Mouse (Mus musculus): ENCODE measurements around the gene Cdhr4. TPM values are rescaled to one million over a fixed set of nuclear protein-coding genes. Genes with fewer than 3 reads are reported as not detected.

Cdhr4 gene
- polyA plus RNA-seq, 1 experiment from 2014 or later: 10.5 TPM

GRCm38 (mm10) chr9:107974491-107975171, 17.7 kb upstream of the Cdhr4 start:
- no peak overlapping the region for H3K4me2 ChIP-seq (replicated peaks; ENCODE audit: low read depth, low read length)
- peaks cover 9% of the 10 kb centered on the region; the same call in 1 of the 2 replicates for H3K4me1 ChIP-seq (ENCODE audit: insufficient read depth, low read length)
- no peaks in the 10 kb centered on the region for H3K27me3 ChIP-seq (ENCODE audit: insufficient read depth, low read length)
- no peak overlapping the region for H3K9ac ChIP-seq (replicated peaks; ENCODE audit: low read length)
- 76% methylated on average over 10 of the region's 10 CpGs for WGBS
- no peak for ATAC-seq (ENCODE audit: low FRiP score, low TSS enrichment)
- H3K36me3 ChIP-seq (ENCODE audit: insufficient read depth, low read length): peaks cover 14% of the 10 kb centered on the region; the same call in 1 of the 2 replicates
- H3K27ac ChIP-seq (ENCODE audit: low read length): peak overlapping the region; percentile 4; the same call in 1 of the 2 replicates
- no peaks in the 10 kb centered on the region for H3K9me3 ChIP-seq (ENCODE audit: low read length)
- no peak overlapping the region for H3K4me3 ChIP-seq (ENCODE audit: low read length)

DNA sequence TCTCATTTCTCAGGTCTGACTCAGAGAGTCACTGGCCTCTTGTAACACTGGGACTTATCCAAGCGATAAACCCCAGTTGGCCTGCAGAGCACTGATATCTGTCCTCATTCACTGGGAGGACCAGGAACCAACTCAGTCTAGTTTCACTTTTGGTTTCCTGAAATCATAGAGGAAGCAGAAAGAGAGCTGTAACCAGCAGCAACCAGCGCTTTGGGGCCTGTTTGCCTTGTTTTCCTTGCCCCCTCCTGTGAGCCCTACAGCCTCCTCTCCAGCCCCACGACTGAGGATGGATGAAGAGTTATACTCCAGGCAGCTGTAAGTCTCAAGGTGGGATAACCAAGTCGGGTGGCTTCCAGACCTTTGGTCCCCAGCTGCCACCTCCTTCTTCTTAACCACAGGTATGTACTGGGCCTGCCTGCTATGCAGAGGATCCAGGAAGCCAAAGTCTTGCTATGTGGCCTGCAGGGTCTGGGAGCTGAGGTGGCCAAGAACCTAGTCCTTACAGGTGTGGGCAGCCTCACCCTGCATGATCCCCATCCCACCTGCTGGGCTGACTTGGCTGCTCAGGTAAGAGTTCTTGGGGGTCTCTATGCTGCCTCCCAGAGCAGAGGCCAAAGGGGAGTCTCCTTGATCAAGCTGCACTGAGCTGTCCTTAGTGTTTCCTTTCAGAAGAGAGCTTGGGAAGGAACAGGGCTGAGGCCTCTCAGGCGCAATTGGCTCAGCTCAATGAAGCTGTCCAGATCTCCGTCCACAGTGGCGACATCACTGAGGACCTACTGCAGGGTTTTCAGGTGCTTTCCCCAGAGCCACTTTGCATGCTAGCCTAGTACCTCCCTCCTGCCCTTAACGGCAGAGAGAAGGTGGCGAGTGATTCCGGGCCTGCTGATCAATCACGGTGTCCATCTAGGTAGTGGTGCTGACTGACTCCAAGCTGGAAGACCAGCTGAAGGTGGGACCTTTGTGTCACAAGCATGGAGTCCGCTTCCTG, 16.6 kb upstream of the Cdhr4 start, which contains the start of gene Uba7:
Gene Uba7 (plus strand): TSS at position 107 of the 988 bp plus-strand sequence.
- Histone ChIP-seq H3K27me3 (ENCODE audit: insufficient read depth, low read length) (no peaks in the 10 kb centered on the region), H3K9ac (replicated peaks; ENCODE audit: low read length) (peak within 1 kb of the TSS; percentile 54; the same call in 1 of the 2 replicates), H3K4me1 (ENCODE audit: insufficient read depth, low read length) (peaks cover 11% of the 10 kb centered on the region), H3K9me3 (ENCODE audit: low read length) (no peaks in the 10 kb centered on the region), H3K36me3 (ENCODE audit: insufficient read depth, low read length) (peaks cover 11% of the 10 kb centered on the region; the same call in 1 of the 2 replicates), H3K27ac (ENCODE audit: low read length) (peak within 1 kb of the TSS; percentile 63), H3K4me2 (replicated peaks; ENCODE audit: low read depth, low read length) (peak within 1 kb of the TSS; percentile 17; the same call in 1 of the 2 replicates), H3K4me3 (ENCODE audit: low read length) (no peak within 1 kb of the TSS; the same call in 1 of the 2 replicates)
- no peak; the same call in 1 of the 2 replicates for ATAC-seq (ENCODE audit: low FRiP score, low TSS enrichment)
- WGBS: 69% methylated on average over 12 of the region's 12 CpGs

DNA sequence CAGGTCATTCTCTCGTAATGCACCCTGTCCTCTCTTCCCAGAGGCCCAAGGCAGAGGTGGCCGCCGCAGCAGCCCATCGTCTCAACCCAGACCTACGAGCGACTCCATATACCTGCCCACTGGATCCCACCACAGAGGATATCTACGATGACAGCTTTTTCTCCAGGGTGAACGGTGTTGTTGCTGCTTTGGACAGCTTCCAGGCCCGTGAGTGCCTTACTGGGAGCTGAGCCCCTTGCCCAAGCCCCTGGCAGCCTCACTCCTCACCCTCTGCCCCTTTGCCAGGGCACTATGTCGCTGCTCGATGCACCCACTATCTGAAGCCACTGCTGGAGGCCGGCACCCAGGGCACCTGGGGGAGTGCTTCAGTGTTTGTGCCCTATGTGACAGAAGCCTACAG, 13.5 kb upstream of the Cdhr4 start:
- Histone ChIP-seq H3K4me2 (replicated peaks; ENCODE audit: low read depth, low read length) (no peak overlapping the region), H3K36me3 (ENCODE audit: insufficient read depth, low read length) (no peaks in the 10 kb centered on the region), H3K9me3 (ENCODE audit: low read length) (no peaks in the 10 kb centered on the region), H3K27me3 (ENCODE audit: insufficient read depth, low read length) (no peaks in the 10 kb centered on the region), H3K4me1 (ENCODE audit: insufficient read depth, low read length) (peaks cover 36% of the 10 kb centered on the region), H3K27ac (ENCODE audit: low read length) (no peak overlapping the region), H3K9ac (replicated peaks; ENCODE audit: low read length) (no peak overlapping the region), H3K4me3 (ENCODE audit: low read length) (no peak overlapping the region)
- ATAC-seq (ENCODE audit: low FRiP score, low TSS enrichment): no peak
- 84% methylated on average over 12 of the region's 12 CpGs for WGBS

DNA sequence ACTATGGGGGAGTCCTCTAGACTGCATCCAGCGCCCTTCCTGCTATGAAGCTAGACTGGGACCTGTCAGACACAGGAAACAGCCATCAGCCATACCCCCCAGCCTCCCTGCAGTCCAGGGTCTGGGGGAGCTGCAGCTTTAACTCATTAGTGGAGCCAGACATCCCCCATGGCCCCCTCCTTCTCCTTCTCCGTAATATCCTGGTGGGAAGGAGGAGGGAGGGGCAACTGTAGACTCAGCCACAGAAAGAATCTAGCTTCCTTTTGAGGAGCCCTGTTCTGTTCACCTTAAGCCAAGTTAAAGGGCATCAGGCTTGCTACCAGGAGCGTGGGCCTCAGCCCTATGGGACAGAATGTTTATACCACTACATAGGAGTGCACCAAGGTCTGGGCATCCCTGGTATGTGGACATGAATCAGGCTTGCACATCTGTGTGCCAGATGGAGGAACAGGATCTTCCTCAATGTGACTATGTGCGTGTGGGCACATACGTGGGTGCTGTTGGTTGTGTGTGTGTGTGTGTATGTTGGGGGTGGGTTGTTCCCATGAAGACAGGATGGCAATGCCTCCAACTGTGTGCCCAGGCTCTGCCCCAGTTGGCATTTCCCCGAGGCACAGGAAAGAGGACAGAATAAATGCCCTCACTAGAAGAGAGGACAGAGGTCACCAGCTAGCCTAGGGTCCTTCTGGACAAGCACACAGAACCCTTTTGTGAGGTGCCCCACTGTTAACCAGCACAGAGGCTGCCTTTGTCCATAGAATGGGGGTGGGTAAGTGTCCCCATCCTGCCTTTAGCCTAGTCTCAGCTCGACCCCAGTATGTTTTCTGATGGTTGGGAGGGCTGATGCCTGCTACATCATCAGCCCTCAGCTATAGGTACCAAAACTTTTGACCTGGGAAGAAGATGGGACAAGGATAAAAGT, 10.4 kb upstream of the Cdhr4 start:
- peaks cover 35% of the 10 kb centered on the region for H3K4me1 ChIP-seq (ENCODE audit: insufficient read depth, low read length)
- no peaks in the 10 kb centered on the region for H3K27me3 ChIP-seq (ENCODE audit: insufficient read depth, low read length)
- H3K27ac ChIP-seq (ENCODE audit: low read length): peak overlapping the region; percentile 99
- ATAC-seq (ENCODE audit: low FRiP score, low TSS enrichment): peak; percentile 60
- no peaks in the 10 kb centered on the region for H3K36me3 ChIP-seq (ENCODE audit: insufficient read depth, low read length)
- peak overlapping the region; percentile 58 for H3K4me2 ChIP-seq (replicated peaks; ENCODE audit: low read depth, low read length)
- H3K4me3 ChIP-seq (ENCODE audit: low read length): peak overlapping the region; percentile 60
- peak overlapping the region; percentile 70 for H3K9ac ChIP-seq (replicated peaks; ENCODE audit: low read length)
- 21% methylated on average over 7 of the region's 7 CpGs for WGBS
- H3K9me3 ChIP-seq (ENCODE audit: low read length): no peaks in the 10 kb centered on the region

DNA sequence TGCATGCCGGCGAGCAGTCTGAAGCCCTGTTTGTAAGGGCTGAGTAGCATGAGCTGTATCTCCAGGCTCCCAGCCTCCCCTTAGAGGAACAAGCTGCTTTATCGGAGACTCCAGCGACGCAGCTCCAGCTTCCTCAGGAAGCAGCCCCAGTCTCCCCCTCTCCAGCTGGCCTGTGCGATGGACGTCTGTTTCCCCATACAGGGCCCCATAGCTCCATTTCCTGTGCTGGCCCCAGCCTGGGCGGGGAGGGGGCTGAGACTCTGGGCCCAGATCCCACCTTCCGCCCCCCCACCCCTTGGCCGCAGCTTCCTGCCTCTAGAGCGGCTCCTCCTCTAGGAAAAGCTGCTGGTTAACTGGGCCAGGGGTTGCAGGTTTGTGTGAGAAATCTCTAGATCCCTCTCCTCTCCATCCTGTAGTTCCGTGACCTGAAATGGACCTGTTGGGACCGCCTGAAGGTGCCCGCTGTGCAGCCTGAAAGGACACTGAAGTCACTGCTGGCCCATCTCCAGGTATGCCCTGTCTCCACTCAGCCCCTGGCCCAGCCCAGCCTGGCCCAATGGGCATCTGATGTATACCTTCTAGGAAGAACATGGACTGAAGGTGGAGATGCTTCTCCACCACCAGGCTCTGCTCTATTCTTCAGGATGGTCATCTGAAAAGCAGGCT, 9.5 kb upstream of the Cdhr4 start, which contains the start of gene Gm20661:
Gene Gm20661 (plus strand): TSS at position 378 of the 666 bp plus-strand sequence.
- WGBS: 8% methylated on average over 14 of the region's 14 CpGs
- H3K27me3 ChIP-seq (ENCODE audit: insufficient read depth, low read length): no peaks in the 10 kb centered on the region; the same call in 1 of the 2 replicates
- peak; percentile 83 for ATAC-seq (ENCODE audit: low FRiP score, low TSS enrichment)

DNA sequence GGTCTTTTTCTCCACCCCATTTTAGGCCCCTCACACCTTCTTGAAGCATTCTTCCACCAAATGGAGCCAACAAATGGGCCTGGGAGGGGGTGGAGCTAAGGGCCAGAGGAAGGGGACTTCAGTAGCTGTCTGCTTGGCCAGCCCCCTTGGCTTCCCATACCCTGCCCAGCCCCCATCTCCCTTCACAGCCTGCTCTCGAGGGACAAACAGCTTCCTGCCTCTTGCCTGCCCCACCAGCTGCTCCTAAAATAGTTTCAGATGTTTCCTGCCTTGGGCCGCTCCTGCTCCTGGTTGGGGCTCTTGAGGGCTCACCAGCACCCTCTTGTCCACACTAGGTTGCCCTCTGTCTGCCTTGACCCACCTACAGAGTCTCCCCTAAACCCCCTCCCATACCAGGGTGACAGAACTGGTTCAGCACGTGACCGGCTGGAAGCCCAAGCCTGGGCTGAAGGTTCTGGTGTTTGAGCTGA, 8.8 kb upstream of the Cdhr4 start:
- H3K4me3 ChIP-seq (ENCODE audit: low read length): peak overlapping the region; percentile 60
- ATAC-seq (ENCODE audit: low FRiP score, low TSS enrichment): peak; percentile 65
- H3K4me2 ChIP-seq (replicated peaks; ENCODE audit: low read depth, low read length): peak overlapping the region; percentile 58
- no peaks in the 10 kb centered on the region for H3K9me3 ChIP-seq (ENCODE audit: low read length)
- peaks cover 35% of the 10 kb centered on the region for H3K4me1 ChIP-seq (ENCODE audit: insufficient read depth, low read length)
- H3K36me3 ChIP-seq (ENCODE audit: insufficient read depth, low read length): no peaks in the 10 kb centered on the region
- 12% methylated on average over 4 of the region's 4 CpGs for WGBS
- H3K27ac ChIP-seq (ENCODE audit: low read length): peak overlapping the region; percentile 99
- peak overlapping the region; percentile 70 for H3K9ac ChIP-seq (replicated peaks; ENCODE audit: low read length)
- no peaks in the 10 kb centered on the region; the same call in 1 of the 2 replicates for H3K27me3 ChIP-seq (ENCODE audit: insufficient read depth, low read length)

More for the DNA sequence above, 9.5 kb upstream of the Cdhr4 start, which contains the start of gene Gm20661:
- H3K9me3 ChIP-seq (ENCODE audit: low read length): no peaks in the 10 kb centered on the region
- H3K4me1 ChIP-seq (ENCODE audit: insufficient read depth, low read length): peaks cover 35% of the 10 kb centered on the region
- peak within 1 kb of the TSS; percentile 58 for H3K4me2 ChIP-seq (replicated peaks; ENCODE audit: low read depth, low read length)
- H3K36me3 ChIP-seq (ENCODE audit: insufficient read depth, low read length): no peaks in the 10 kb centered on the region
- H3K9ac ChIP-seq (replicated peaks; ENCODE audit: low read length): peak within 1 kb of the TSS; percentile 70
- peak within 1 kb of the TSS; percentile 60 for H3K4me3 ChIP-seq (ENCODE audit: low read length)
- peak within 1 kb of the TSS; percentile 99 for H3K27ac ChIP-seq (ENCODE audit: low read length)

DNA sequence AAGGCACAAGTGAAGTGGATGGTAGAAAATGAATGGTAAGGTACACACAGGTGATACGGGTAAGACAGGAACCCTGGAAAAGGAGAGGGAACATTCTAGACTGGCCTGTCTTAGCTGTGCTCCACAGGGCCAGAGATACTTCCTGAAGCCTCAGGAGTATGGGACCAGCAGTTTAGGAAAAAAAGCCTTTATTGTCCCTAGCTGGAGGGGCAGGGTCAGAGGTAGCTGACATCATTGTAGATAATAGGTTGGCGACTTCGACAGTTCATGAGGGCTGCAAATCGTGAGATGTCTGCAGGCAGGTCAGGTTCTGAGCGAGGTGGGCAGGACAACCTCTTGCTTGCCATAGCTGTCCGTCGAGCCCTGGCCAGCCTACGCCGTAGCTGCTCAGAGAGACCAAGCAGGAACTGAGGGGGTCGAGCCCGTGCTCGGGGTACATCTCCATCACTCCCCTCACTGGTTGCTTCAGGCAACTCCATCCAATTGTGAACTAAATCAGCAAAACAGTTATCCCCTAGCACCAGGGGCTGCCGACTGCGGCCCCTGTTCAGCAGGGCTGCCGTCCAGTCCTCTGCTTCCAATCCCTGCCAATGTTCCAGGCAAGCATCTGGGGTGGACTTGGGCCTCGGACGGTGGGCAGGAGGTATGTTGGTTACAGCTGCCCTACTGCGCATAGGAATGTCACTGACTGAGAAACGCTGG, 8.1 kb upstream of the Cdhr4 start:
- ATAC-seq (ENCODE audit: low FRiP score, low TSS enrichment): no peak
- peak overlapping the region; percentile 68 for H3K9ac ChIP-seq (replicated peaks; ENCODE audit: low read length)
- H3K4me1 ChIP-seq (ENCODE audit: insufficient read depth, low read length): peaks cover 35% of the 10 kb centered on the region
- no peaks in the 10 kb centered on the region; the same call in 1 of the 2 replicates for H3K27me3 ChIP-seq (ENCODE audit: insufficient read depth, low read length)
- peak overlapping the region; percentile 99 for H3K27ac ChIP-seq (ENCODE audit: low read length)
- peak overlapping the region; percentile 58 for H3K4me2 ChIP-seq (replicated peaks; ENCODE audit: low read depth, low read length)
- WGBS: 36% methylated on average over 19 of the region's 19 CpGs
- H3K36me3 ChIP-seq (ENCODE audit: insufficient read depth, low read length): no peaks in the 10 kb centered on the region
- H3K4me3 ChIP-seq (ENCODE audit: low read length): peak overlapping the region; percentile 60
- no peaks in the 10 kb centered on the region for H3K9me3 ChIP-seq (ENCODE audit: low read length)

GRCm38 (mm10) chr9:107984754-107985055, 7.6 kb upstream of the Cdhr4 start:
- Histone ChIP-seq H3K36me3 (ENCODE audit: insufficient read depth, low read length) (no peaks in the 10 kb centered on the region), H3K27me3 (ENCODE audit: insufficient read depth, low read length) (no peaks in the 10 kb centered on the region; the same call in 1 of the 2 replicates), H3K9me3 (ENCODE audit: low read length) (no peaks in the 10 kb centered on the region), H3K9ac (replicated peaks; ENCODE audit: low read length) (peak overlapping the region; percentile 68), H3K27ac (ENCODE audit: low read length) (peak overlapping the region; percentile 99), H3K4me2 (replicated peaks; ENCODE audit: low read depth, low read length) (peak overlapping the region; percentile 58), H3K4me1 (ENCODE audit: insufficient read depth, low read length) (peaks cover 35% of the 10 kb centered on the region), H3K4me3 (ENCODE audit: low read length) (peak overlapping the region; percentile 60)
- ATAC-seq (ENCODE audit: low FRiP score, low TSS enrichment): no peak
- 33% methylated on average over 9 of the region's 9 CpGs for WGBS

Data from kidney, embryonic 16.5 days (tissue).